Mouse (Mus musculus) neural tube, embryonic 15.5 days (tissue): ENCODE measurements at regions not wholly inside any gene's neighbourhood (a gene's known extent, or its start where the extent isn't known, plus 50 kb on each side); places are given as distances from the start of the nearest gene placed in this dataset.
A peak's percentile ranks its signal among the peaks of the same experiment; 100 is the strongest.
"Not testable (repeated sequence)": the region's sequence is repeated elsewhere in the genome, so short reads cannot be mapped to it uniquely, and the experiment has no call there.

Experiments
- ATAC-seq: fragments of 200-750 bp; cut with Nextera tagmentation; 2 replicates; pipeline ENCODE4 v1.8.0; 2017; ENCODE audit warnings: mild to moderate bottlenecking, moderate TSS enrichment, moderate library complexity; ENCODE audit not compliant: low FRiP score
- H3K27ac ChIP-seq: fragments of 300-500 bp; sonication (generic); replicated peaks from 2 replicates; pipeline ENCODE4 v1.5.1; 2015; ENCODE audit warnings: mild to moderate bottlenecking, inconsistent platforms
- H3K27me3 ChIP-seq: fragments of 300-500 bp; sonication (generic); replicated peaks from 2 replicates; pipeline ENCODE4 v1.6.1; 2015; ENCODE audit warnings: inconsistent platforms
- H3K36me3 ChIP-seq: fragments of 300-500 bp; sonication (generic); 2 replicates; pipeline ENCODE4 v1.6.1; 2015; ENCODE audit warnings: inconsistent platforms
- H3K4me1 ChIP-seq: fragments of 300-500 bp; sonication (generic); 2 replicates; pipeline ENCODE4 v1.6.1; 2015; ENCODE audit warnings: inconsistent platforms
- H3K4me2 ChIP-seq: fragments of 300-500 bp; sonication (generic); 2 replicates; pipeline ENCODE4 v1.6.1; 2015; ENCODE audit warnings: inconsistent platforms, mild to moderate bottlenecking, moderate library complexity
- H3K4me3 ChIP-seq: fragments of 300-500 bp; sonication (generic); replicated peaks from 2 replicates; pipeline ENCODE4 v1.5.1; 2015; ENCODE audit warnings: mild to moderate bottlenecking, inconsistent platforms
- H3K9ac ChIP-seq: fragments of 300-500 bp; sonication (generic); replicated peaks from 2 replicates; pipeline ENCODE4 v1.6.1; 2015; ENCODE audit warnings: mild to moderate bottlenecking, inconsistent platforms
- H3K9me3 ChIP-seq: fragments of 300-500 bp; sonication (generic); replicated peaks from 2 replicates; pipeline ENCODE4 v1.6.1; 2016; ENCODE audit warnings: inconsistent platforms
- WGBS: fragments of 180-500 bp; shearing (Covaris S2); methylation state at CpG from one replicate; pipeline ENCODE4 v1.1.7; 2015; ENCODE audit warnings: mixed read lengths; 5-methylcytosine and 5-hydroxymethylcytosine counted together

- H3K9ac ChIP-seq = no peak overlapping the region
- no peak overlapping the region for H3K4me2 ChIP-seq
- H3K4me3 ChIP-seq = no peak overlapping the region
- H3K27ac ChIP-seq = no peak overlapping the region
- no peaks in the 10 kb centered on the region for H3K27me3 ChIP-seq
- H3K9me3 ChIP-seq = no peaks in the 10 kb centered on the region
- no peak for ATAC-seq
- WGBS = 71% methylated on average over 2 of the region's 2 CpGs
- H3K4me1 ChIP-seq = no peaks in the 10 kb centered on the region
- H3K36me3 ChIP-seq = no peaks in the 10 kb centered on the region
Measured at GRCm38 (mm10) chr3:38275321-38275720, 209.3 kb downstream of the Ankrd50 start.

GRCm38 (mm10) chr3:38270742-38271141 lies 213.9 kb downstream of the Ankrd50 start:
- Histone ChIP-seq H3K36me3 (no peaks in the 10 kb centered on the region), H3K9ac (no peak overlapping the region), H3K4me2 (no peak overlapping the region), H3K9me3 (0 out of 2 replicates have a peak, but pooled peaks cover 6% of the 10 kb centered on the region), H3K27me3 (no peaks in the 10 kb centered on the region), H3K27ac (no peak overlapping the region), H3K4me1 (no peaks in the 10 kb centered on the region), H3K4me3 (no peak overlapping the region)
- 67% methylated on average over 6 of the region's 6 CpGs for WGBS
- ATAC-seq = no peak

- Histone ChIP-seq H3K36me3 (no peaks in the 10 kb centered on the region), H3K9ac (no peak overlapping the region), H3K4me3 (no peak overlapping the region), H3K27ac (no peak overlapping the region), H3K9me3 (0 out of 2 replicates have a peak, but pooled peaks cover 6% of the 10 kb centered on the region), H3K4me1 (peaks cover 6% of the 10 kb centered on the region), H3K4me2 (no peak overlapping the region), H3K27me3 (no peaks in the 10 kb centered on the region)
- no peak for ATAC-seq
- 94% methylated on average over 7 of the region's 7 CpGs for WGBS
Measured at GRCm38 (mm10) chr3:38268226-38268625, 216.4 kb downstream of the Ankrd50 start.

DNA sequence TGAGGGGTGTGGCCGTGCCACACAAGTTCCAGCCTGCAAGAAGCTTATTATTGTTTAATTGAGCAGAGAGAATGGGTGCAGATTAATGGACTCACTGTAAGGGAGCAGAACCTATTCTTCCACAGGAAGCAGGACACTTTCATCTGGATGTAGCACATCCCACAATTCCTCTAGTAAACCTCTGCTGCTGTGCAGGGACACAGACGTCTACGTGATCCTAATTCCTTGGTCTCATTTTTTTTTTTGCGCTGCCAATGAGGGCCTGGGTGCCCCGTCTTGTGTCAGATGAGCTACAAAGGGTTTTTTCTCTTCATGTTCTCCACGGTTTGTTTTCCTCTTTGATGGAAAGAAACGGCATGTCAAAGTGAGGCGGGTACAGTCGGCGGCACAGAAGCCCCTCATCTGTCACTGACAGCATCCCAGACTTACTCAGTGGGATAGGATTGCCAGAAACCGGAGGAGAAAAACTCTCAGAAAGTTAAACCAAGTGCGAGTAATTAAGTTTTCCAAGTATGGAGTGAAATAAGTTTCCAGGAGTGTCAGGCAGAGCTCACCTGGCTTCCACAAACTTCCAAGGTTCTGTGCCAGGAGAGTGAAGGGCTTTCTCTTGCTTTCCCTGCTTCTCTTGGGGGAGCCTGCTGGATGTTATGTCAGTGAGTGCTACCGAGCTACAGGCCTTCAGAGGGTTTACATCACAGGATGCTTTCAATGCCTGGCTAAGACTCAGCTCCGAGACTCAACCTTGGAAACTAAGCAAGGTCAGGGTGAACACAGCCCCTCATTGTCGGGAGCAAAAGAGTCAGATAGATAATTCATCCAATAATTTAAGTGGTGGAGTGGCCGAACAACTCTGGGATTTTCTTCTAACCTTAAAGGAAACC lies 221.1 kb downstream of the Ankrd50 start:
- H3K9ac ChIP-seq = no peak overlapping the region
- peaks cover 17% of the 10 kb centered on the region for H3K4me1 ChIP-seq
- WGBS = 18% methylated on average over 16 of the region's 16 CpGs
- H3K36me3 ChIP-seq = no peaks in the 10 kb centered on the region
- no peak overlapping the region for H3K27ac ChIP-seq
- H3K4me3 ChIP-seq = no peak overlapping the region
- peak overlapping the region; percentile 13; the same call in 1 of the 2 replicates for H3K4me2 ChIP-seq
- no peak for ATAC-seq
- 0 out of 2 replicates have a peak, but pooled peaks cover 6% of the 10 kb centered on the region for H3K9me3 ChIP-seq
- no peaks in the 10 kb centered on the region for H3K27me3 ChIP-seq

DNA sequence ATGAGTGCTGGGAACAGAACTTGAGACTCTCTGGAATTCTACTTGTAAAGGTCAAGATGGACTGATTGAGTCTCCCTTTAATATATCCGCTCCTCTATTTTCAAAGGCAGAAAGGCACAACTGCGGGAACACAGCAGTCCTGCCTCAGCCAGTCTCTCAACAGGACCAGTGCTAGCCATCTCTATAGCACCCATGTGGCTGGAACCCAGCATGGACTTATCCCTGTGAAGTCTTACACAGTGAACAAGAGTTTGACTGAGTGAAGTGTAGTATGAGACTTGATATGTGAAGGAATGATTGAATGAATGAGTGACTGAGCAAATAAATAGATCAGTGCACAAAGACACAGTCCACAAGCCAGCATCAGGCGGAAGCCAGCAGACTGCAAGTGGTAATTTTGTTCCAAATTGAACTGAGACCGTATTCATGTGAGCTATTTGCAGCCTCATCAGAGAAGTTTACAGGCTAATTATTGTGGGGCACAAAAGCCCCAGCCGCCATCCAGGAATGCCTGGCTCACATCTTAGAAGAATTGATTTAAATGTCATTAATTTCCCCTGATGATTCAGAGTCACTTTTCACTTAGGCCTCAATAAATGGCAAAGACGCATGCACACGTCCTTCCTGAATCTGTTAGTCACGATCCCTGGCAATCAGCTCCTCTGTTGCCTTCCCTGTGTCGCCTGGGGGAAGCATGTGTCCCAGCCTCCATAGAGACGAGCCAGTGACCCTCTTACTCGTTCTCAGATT lies 223.1 kb downstream of the Ankrd50 start:
- H3K4me2 ChIP-seq = no peak overlapping the region
- no peak overlapping the region for H3K9ac ChIP-seq
- 0 out of 2 replicates have a peak, but pooled peaks cover 6% of the 10 kb centered on the region for H3K9me3 ChIP-seq
- ATAC-seq = peak; percentile 48; the same call in 1 of the 2 replicates
- no peaks in the 10 kb centered on the region; the same call in 1 of the 2 replicates for H3K27me3 ChIP-seq
- H3K4me3 ChIP-seq = no peak overlapping the region
- peaks cover 22% of the 10 kb centered on the region for H3K4me1 ChIP-seq
- H3K27ac ChIP-seq = no peak overlapping the region
- WGBS = 31% methylated on average over 11 of the region's 11 CpGs
- H3K36me3 ChIP-seq = no peaks in the 10 kb centered on the region

- H3K4me3 ChIP-seq, H3K9me3 ChIP-seq, H3K9ac ChIP-seq, H3K4me2 ChIP-seq, ATAC-seq, H3K27ac ChIP-seq, H3K36me3 ChIP-seq, H3K27me3 ChIP-seq: not testable (repeated sequence)
- WGBS = 92% methylated on average over 8 of the region's 8 CpGs
- H3K4me1 ChIP-seq = peaks cover 22% of the 10 kb centered on the region
Measured at GRCm38 (mm10) chr3:38259223-38259622, 225.4 kb downstream of the Ankrd50 start.

DNA sequence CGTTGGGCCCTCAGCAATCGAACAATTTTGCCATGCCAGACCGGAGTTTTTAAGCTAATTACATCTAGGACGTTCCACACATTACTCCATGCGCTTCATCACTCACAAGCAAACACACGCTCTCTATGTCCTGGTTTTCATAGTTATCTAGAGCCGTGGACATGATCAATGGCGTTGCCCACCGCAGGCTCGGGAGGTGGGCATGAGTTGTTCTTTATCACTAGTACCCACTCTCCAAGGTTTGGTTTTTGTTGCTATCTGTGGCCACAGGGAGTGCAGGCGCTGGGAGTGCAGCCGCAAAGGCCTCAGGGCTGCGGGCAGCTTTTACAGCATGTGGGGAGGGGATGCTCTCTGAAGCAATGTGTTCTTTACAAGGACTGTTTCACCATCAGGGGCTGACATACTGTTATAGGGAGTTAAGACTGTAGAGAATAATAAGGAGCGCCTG lies 226.8 kb downstream of the Ankrd50 start:
- no peaks in the 10 kb centered on the region; the same call in 1 of the 2 replicates for H3K27me3 ChIP-seq
- no peaks in the 10 kb centered on the region for H3K9me3 ChIP-seq
- 55% methylated on average over 14 of the region's 14 CpGs for WGBS
- no peaks in the 10 kb centered on the region for H3K36me3 ChIP-seq
- ATAC-seq = no peak
- no peak overlapping the region for H3K4me2 ChIP-seq
- H3K4me3 ChIP-seq = no peak overlapping the region
- H3K27ac ChIP-seq = no peak overlapping the region
- peaks cover 13% of the 10 kb centered on the region for H3K4me1 ChIP-seq
- H3K9ac ChIP-seq = no peak overlapping the region

DNA sequence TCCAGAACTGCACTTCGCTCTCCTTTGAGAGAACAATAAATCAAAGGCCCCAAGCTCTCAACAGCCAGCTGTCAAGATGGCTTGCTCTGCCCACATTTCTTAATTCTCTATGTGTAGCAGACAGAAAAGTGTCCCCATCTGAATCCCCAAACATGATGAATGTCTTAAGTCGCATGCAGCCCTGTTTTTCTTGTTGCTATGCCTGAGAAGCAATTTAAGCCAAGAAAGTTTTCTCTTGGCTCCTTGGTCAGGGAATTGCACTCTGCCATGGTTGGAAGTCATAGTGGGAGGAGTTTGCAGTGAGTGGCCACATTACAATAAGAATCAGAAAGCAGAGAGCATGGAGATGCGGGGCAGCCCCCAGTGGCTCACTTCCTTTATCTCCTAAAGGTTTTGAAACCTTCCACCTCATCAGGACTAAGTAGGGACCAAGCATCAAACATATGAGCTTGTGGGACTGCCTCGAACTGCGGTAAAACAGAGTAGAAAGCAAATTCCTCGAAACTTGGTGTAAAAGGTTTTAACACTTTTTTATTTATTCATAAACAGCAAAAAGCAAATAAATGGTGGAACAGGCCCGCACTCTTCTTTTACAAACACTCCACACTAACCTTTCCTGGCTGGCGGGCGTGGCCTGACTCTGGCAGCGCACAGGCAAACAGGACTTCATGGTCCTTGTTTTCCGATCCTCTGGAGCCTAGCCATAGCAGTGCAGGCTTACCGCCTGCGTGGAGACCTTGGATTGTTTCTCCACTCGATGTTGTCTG lies 227.4 kb downstream of the Ankrd50 start:
- Histone ChIP-seq H3K9me3 (no peaks in the 10 kb centered on the region), H3K27ac (no peak overlapping the region), H3K4me2 (no peak overlapping the region), H3K27me3 (no peaks in the 10 kb centered on the region; the same call in 1 of the 2 replicates), H3K4me3 (no peak overlapping the region), H3K36me3 (no peaks in the 10 kb centered on the region), H3K9ac (no peak overlapping the region), H3K4me1 (peaks cover 12% of the 10 kb centered on the region)
- ATAC-seq = no peak
- WGBS = 64% methylated on average over 14 of the region's 14 CpGs

DNA sequence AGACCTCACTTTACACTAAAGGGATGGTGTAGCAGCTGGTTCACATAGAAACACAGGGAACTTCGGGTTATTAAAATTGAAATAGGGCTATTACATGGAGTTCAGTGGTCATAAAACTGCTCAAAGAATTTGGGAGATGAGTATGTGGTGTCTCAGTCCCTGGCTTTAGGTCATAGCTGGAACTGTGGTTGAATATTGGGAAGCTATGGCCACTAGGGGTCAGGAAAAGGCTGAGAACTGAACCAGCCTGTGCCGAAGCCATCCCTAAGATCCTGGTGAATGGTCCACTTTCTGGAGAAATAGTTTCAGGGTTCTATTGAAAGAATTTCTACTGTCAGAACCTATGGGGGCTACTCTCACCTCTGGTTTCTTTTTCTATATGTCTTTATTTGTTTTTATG lies 229.0 kb downstream of the Ankrd50 start:
- Histone ChIP-seq H3K9ac (no peak overlapping the region), H3K4me3 (no peak overlapping the region), H3K36me3 (no peaks in the 10 kb centered on the region), H3K4me2 (no peak overlapping the region), H3K27me3 (no peaks in the 10 kb centered on the region; the same call in 1 of the 2 replicates), H3K9me3 (no peaks in the 10 kb centered on the region), H3K27ac (no peak overlapping the region), H3K4me1 (0 out of 2 replicates have a peak, but pooled peaks cover 5% of the 10 kb centered on the region)
- 12% methylated on average over 2 of the region's 2 CpGs for WGBS
- no peak for ATAC-seq

- H3K4me2 ChIP-seq = no peak overlapping the region
- no peaks in the 10 kb centered on the region for H3K9me3 ChIP-seq
- WGBS = 63% methylated on average over 2 of the region's 2 CpGs
- ATAC-seq = peak; percentile 56; the same call in 1 of the 2 replicates
- no peak overlapping the region for H3K27ac ChIP-seq
- H3K9ac ChIP-seq = no peak overlapping the region
- H3K4me3 ChIP-seq = no peak overlapping the region
- H3K36me3 ChIP-seq = no peaks in the 10 kb centered on the region
- H3K27me3 ChIP-seq = no peaks in the 10 kb centered on the region; the same call in 1 of the 2 replicates
- H3K4me1 ChIP-seq = 0 out of 2 replicates have a peak, but pooled peaks cover 5% of the 10 kb centered on the region
Measured at GRCm38 (mm10) chr3:38254896-38255295, 229.7 kb downstream of the Ankrd50 start.

GRCm38 (mm10) chr3:38251592-38251991 lies 233.1 kb downstream of the Ankrd50 start:
- Histone ChIP-seq H3K9me3 (no peaks in the 10 kb centered on the region), H3K27ac (no peak overlapping the region), H3K4me1 (no peaks in the 10 kb centered on the region), H3K27me3 (no peaks in the 10 kb centered on the region), H3K9ac (no peak overlapping the region), H3K4me3 (no peak overlapping the region), H3K4me2 (no peak overlapping the region), H3K36me3 (no peaks in the 10 kb centered on the region)
- ATAC-seq = no peak
- WGBS = 80% methylated on average over 2 of the region's 2 CpGs
